Mouse (Mus musculus) forebrain, postnatal 0 days (tissue): ENCODE measurements around the gene Polr3h. TPM values are rescaled to one million over a fixed set of nuclear protein-coding genes. Genes with fewer than 3 reads are reported as not detected.

Experiments used
- ATAC-seq: fragments of 200-750 bp; cut with Nextera tagmentation; 2 replicates; pipeline ENCODE4 v1.8.0; 2017; ENCODE audit warnings: mild to moderate bottlenecking, moderate library complexity
- DNase-seq: peaks from one replicate; pipeline ENCODE4 v3.0.0-alpha.2; 2015
- H3K27ac ChIP-seq: fragments of 300-500 bp; sonication (generic); 2 replicates; pipeline ENCODE4 v1.5.1; 2014; ENCODE audit warnings: low read depth, mild to moderate bottlenecking, antibody characterized with exemption, low read length, moderate library complexity, mixed read lengths
- H3K27me3 ChIP-seq: fragments of 300-500 bp; sonication (generic); 2 replicates; pipeline ENCODE4 v1.6.1; 2014; ENCODE audit warnings: mild to moderate bottlenecking, low read length, mixed read lengths; ENCODE audit not compliant: insufficient read depth
- H3K36me3 ChIP-seq: fragments of 300-500 bp; sonication (generic); 2 replicates; pipeline ENCODE4 v1.6.1; 2014; ENCODE audit warnings: mild to moderate bottlenecking, moderate library complexity; ENCODE audit not compliant: insufficient read depth
- H3K4me1 ChIP-seq: fragments of 300-500 bp; sonication (generic); 2 replicates; pipeline ENCODE4 v1.6.1; 2014; ENCODE audit warnings: antibody characterized with exemption; ENCODE audit not compliant: insufficient read depth
- H3K4me2 ChIP-seq: fragments of 300-500 bp; sonication (generic); 2 replicates; pipeline ENCODE4 v1.6.1; 2014; ENCODE audit warnings: low read depth, mild to moderate bottlenecking, moderate library complexity
- H3K4me3 ChIP-seq: fragments of 300-500 bp; sonication (generic); 2 replicates; pipeline ENCODE4 v1.5.1; 2014; ENCODE audit warnings: low read depth, low read length, mixed read lengths
- H3K9ac ChIP-seq: fragments of 300-500 bp; sonication (generic); 2 replicates; pipeline ENCODE4 v1.6.1; 2014; ENCODE audit warnings: mild to moderate bottlenecking
- H3K9me3 ChIP-seq: fragments of 300-500 bp; sonication (generic); 2 replicates; pipeline ENCODE4 v1.6.1; 2016; ENCODE audit warnings: low read length
- CTCF ChIP-seq: sonication (generic); IDR thresholded peaks from 2 replicates; pipeline ENCODE4 v1.5.1; 2016; ENCODE audit warnings: antibody characterized with exemption, control low read depth, low read depth
- WGBS: fragments of 180-500 bp; shearing (Covaris S2); extraction: QIAGEN DNeasy Blood & Tissue Kit; methylation state at CpG from one replicate; pipeline ENCODE4 v1.1.7; 2014; 5-methylcytosine and 5-hydroxymethylcytosine counted together
- polyA plus RNA-seq: library from polyadenylated mRNA; unstranded; fragments of >200 nt; fragmentation: Nextera tagmentation; extraction: Ambion mirVana; gene quantifications from 2 replicates; pipeline ENCODE4 v1.2.1, GENCODE M21; 2015
- total RNA-seq: library from RNA; depleted of rRNA; stranded (reverse); fragments of >200 nt; gene quantifications from 2 replicates; pipeline ENCODE4 v1.2.3, GENCODE M21; 2014

The Polr3h gene
- total and polyA plus RNA-seq, 2 experiments from 2014 or later: 52.8 to 105 TPM

- 80% methylated on average over 13 of the region's 14 CpGs for WGBS
- Histone ChIP-seq H3K9me3 (no peaks in the 10 kb centered on the region), H3K27ac (no peak overlapping the region), H3K36me3 (no peaks in the 10 kb centered on the region), H3K4me1 (0 out of 2 replicates have a peak, but pooled peaks cover 1% of the 10 kb centered on the region), H3K4me2 (no peak overlapping the region), H3K27me3 (no peaks in the 10 kb centered on the region), H3K4me3 (no peak overlapping the region), H3K9ac (no peak overlapping the region)
- TF ChIP-seq CTCF: no peak
- ATAC-seq (no peak), DNase-seq (no peak)
Observed at GRCm38 (mm10) chr15:81966062-81966829, 40.2 kb upstream of the Polr3h start.

- WGBS: 49% methylated on average over 4 of the region's 4 CpGs
- 0 out of 2 replicates have a peak, but pooled peaks cover 4% of the 10 kb centered on the region for H3K4me1 ChIP-seq
- no peak for TF ChIP-seq CTCF
- H3K27ac ChIP-seq: no peak overlapping the region
- H3K4me3 ChIP-seq: no peak overlapping the region
- no peak overlapping the region for H3K4me2 ChIP-seq
- H3K36me3 ChIP-seq: no peaks in the 10 kb centered on the region
- ATAC-seq (no peak), DNase-seq (no peak)
- H3K9me3 ChIP-seq: no peaks in the 10 kb centered on the region
- no peak overlapping the region for H3K9ac ChIP-seq
- H3K27me3 ChIP-seq: no peaks in the 10 kb centered on the region
Observed at GRCm38 (mm10) chr15:81964980-81965545, 39.0 kb upstream of the Polr3h start.

GRCm38 (mm10) chr15:81964262-81964661 is 38.2 kb upstream of the Polr3h start:
- H3K36me3 ChIP-seq: no peaks in the 10 kb centered on the region
- no peak overlapping the region for H3K4me2 ChIP-seq
- no peaks in the 10 kb centered on the region for H3K27me3 ChIP-seq
- ATAC-seq: no peak
- no peak overlapping the region for H3K4me3 ChIP-seq
- no peak overlapping the region for H3K9ac ChIP-seq
- no peak for TF ChIP-seq CTCF
- DNase-seq: no peak
- H3K9me3 ChIP-seq: no peaks in the 10 kb centered on the region
- H3K4me1 ChIP-seq: 0 out of 2 replicates have a peak, but pooled peaks cover 4% of the 10 kb centered on the region
- no peak overlapping the region for H3K27ac ChIP-seq
- 67% methylated on average over 1 of the region's 1 CpGs for WGBS

- TF ChIP-seq CTCF: no peak
- Histone ChIP-seq H3K4me1 (0 out of 2 replicates have a peak, but pooled peaks cover 6% of the 10 kb centered on the region), H3K27ac (peak overlapping the region; percentile 89), H3K36me3 (no peaks in the 10 kb centered on the region; the same call in 1 of the 2 replicates), H3K9me3 (no peaks in the 10 kb centered on the region), H3K27me3 (no peaks in the 10 kb centered on the region), H3K4me2 (peak overlapping the region; percentile 78), H3K4me3 (peak overlapping the region; percentile 53), H3K9ac (peak overlapping the region; percentile 73)
- ATAC-seq (peak; percentile 5), DNase-seq (no peak)
- 5% methylated on average over 6 of the region's 8 CpGs for WGBS
Observed at GRCm38 (mm10) chr15:81961078-81961451, 35.0 kb upstream of the Polr3h start.

GRCm38 (mm10) chr15:81960171-81961077 is 34.4 kb upstream of the Polr3h start, which contains the start of gene Pmm1:
Gene Pmm1 (minus strand): TSS chr15:81960930.
- H3K27ac ChIP-seq: peak within 1 kb of the TSS; percentile 89
- H3K4me1 ChIP-seq: 0 out of 2 replicates have a peak, but pooled peaks cover 6% of the 10 kb centered on the region
- peak; percentile 97 for ATAC-seq
- peak within 1 kb of the TSS; percentile 78 for H3K4me2 ChIP-seq
- peak within 1 kb of the TSS; percentile 73 for H3K9ac ChIP-seq
- peak; percentile 97 for DNase-seq
- H3K4me3 ChIP-seq: peak within 1 kb of the TSS; percentile 53
- no peaks in the 10 kb centered on the region for H3K9me3 ChIP-seq
- 2% methylated on average over 72 of the region's 77 CpGs for WGBS
- peaks cover 5% of the 10 kb centered on the region for H3K36me3 ChIP-seq
- H3K27me3 ChIP-seq: no peaks in the 10 kb centered on the region
- TF ChIP-seq CTCF: peak; percentile 79

- H3K9me3 ChIP-seq: no peaks in the 10 kb centered on the region
- DNase-seq (no peak), ATAC-seq (no peak)
- no peak overlapping the region for H3K9ac ChIP-seq
- H3K27me3 ChIP-seq: no peaks in the 10 kb centered on the region
- H3K4me2 ChIP-seq: no peak overlapping the region
- no peak overlapping the region for H3K27ac ChIP-seq
- H3K4me1 ChIP-seq: 0 out of 2 replicates have a peak, but pooled peaks cover 6% of the 10 kb centered on the region
- no peak overlapping the region for H3K4me3 ChIP-seq
- TF ChIP-seq CTCF: no peak
- 88% methylated on average over 3 of the region's 3 CpGs for WGBS
- H3K36me3 ChIP-seq: peaks cover 20% of the 10 kb centered on the region
Observed at GRCm38 (mm10) chr15:81958906-81959305, 32.9 kb upstream of the Polr3h start.
